Mouse (Mus musculus): ENCODE results near the gene Cdk5rap2. TPM values are rescaled to one million over a fixed set of nuclear protein-coding genes. Genes with fewer than 3 reads are reported as not detected.

Gene Cdk5rap2
- polyA plus RNA-seq, 1 experiment from 2014 or later: 6.5 TPM

DNA sequence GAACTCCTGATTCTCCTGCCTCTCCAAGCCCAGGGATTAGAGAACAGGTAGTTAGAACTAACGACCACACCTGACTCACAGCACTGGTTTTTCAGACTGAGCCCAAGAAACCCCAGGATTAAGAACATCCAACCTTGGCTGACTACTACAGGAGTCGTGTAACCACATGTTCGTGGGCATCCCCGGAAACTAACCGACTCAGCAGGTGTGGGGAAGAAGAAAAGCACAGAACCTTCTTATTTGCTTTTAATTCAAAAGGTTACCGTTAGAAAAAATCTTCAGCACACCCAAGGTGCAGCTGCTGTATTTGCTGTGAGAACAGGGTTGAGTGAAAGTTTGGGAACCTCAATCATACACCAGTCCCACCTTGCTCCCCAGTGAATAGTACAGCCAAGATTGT, 79.1 kb downstream of the Cdk5rap2 start:
- H3K4me2 ChIP-seq (ENCODE audit: low read depth, low read length): no peak overlapping the region
- no peak for ATAC-seq (ENCODE audit: low read depth)

DNA sequence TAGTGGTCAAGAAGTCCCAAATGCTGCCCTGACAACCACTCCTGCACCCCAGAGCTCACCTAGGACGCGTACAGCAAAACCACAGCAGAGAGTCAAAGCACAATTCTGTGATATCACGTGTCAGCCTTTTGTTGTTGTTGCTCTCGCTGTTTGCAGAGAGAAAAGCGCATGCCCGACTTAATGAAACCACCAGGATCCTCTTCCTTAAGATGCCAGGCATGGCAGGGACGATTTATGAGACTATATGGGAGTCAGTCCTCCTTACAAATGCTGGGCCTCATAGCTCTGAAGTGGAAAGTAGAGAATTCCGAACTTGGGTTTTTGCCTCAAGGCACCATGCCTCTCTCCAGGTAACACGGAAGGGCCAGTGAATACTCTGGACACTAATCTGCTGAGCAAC, 82.2 kb downstream of the Cdk5rap2 start:
- no peak for ATAC-seq (ENCODE audit: low read depth)
- Histone ChIP-seq H3K27ac (ENCODE audit: low read length) (no peak overlapping the region), H3K4me1 (ENCODE audit: control insufficient read depth, low read depth, low read length) (no peaks in the 10 kb centered on the region), H3K36me3 (ENCODE audit: control insufficient read depth, insufficient read depth) (peaks cover 2% of the 10 kb centered on the region), H3K27me3 (ENCODE audit: control insufficient read depth, insufficient read depth, low read depth, low read length) (no peaks in the 10 kb centered on the region), H3K9ac (ENCODE audit: low read depth, low read length) (no peak overlapping the region), H3K4me3 (ENCODE audit: low read depth, low read length) (no peak overlapping the region), H3K9me3 (replicated peaks; ENCODE audit: control insufficient read depth, low read length) (no peaks in the 10 kb centered on the region), H3K4me2 (ENCODE audit: low read depth, low read length) (no peak overlapping the region)
- 80% methylated on average over 9 of the region's 9 CpGs for WGBS (ENCODE audit: insufficient replicate concordance)

More for the DNA sequence above, 79.1 kb downstream of the Cdk5rap2 start:
- H3K36me3 ChIP-seq (ENCODE audit: control insufficient read depth, insufficient read depth): peaks cover 2% of the 10 kb centered on the region
- H3K4me1 ChIP-seq (ENCODE audit: control insufficient read depth, low read depth, low read length): no peaks in the 10 kb centered on the region
- no peak overlapping the region for H3K4me3 ChIP-seq (ENCODE audit: low read depth, low read length)
- H3K9me3 ChIP-seq (replicated peaks; ENCODE audit: control insufficient read depth, low read length): no peaks in the 10 kb centered on the region
- 83% methylated on average over 6 of the region's 6 CpGs for whole genome bisulfite sequencing (ENCODE audit: insufficient replicate concordance)
- H3K9ac ChIP-seq (ENCODE audit: low read depth, low read length): no peak overlapping the region
- no peak overlapping the region for H3K27ac ChIP-seq (ENCODE audit: low read length)
- H3K27me3 ChIP-seq (ENCODE audit: control insufficient read depth, insufficient read depth, low read depth, low read length): no peaks in the 10 kb centered on the region

- Histone ChIP-seq H3K4me1 (ENCODE audit: control insufficient read depth, low read depth, low read length) (no peaks in the 10 kb centered on the region), H3K27ac (ENCODE audit: low read length) (no peak overlapping the region), H3K27me3 (ENCODE audit: control insufficient read depth, insufficient read depth, low read depth, low read length) (no peaks in the 10 kb centered on the region), H3K36me3 (ENCODE audit: control insufficient read depth, insufficient read depth) (peaks cover 2% of the 10 kb centered on the region), H3K4me3 (ENCODE audit: low read depth, low read length) (no peak overlapping the region), H3K4me2 (ENCODE audit: low read depth, low read length) (no peak overlapping the region), H3K9ac (ENCODE audit: low read depth, low read length) (no peak overlapping the region), H3K9me3 (replicated peaks; ENCODE audit: control insufficient read depth, low read length) (no peaks in the 10 kb centered on the region)
- 57% methylated on average over 1 of the region's 1 CpGs for WGBS (ENCODE audit: insufficient replicate concordance)
- ATAC-seq (ENCODE audit: low read depth): no peak
These were observed 82.8 kb downstream of the Cdk5rap2 start for GRCm38 (mm10) chr4:70327436-70327835.

GRCm38 (mm10) chr4:70321586-70321985, 88.7 kb downstream of the Cdk5rap2 start:
- Histone ChIP-seq H3K9ac (ENCODE audit: low read depth, low read length) (no peak overlapping the region), H3K4me2 (ENCODE audit: low read depth, low read length) (no peak overlapping the region), H3K4me3 (ENCODE audit: low read depth, low read length) (no peak overlapping the region), H3K9me3 (replicated peaks; ENCODE audit: control insufficient read depth, low read length) (no peaks in the 10 kb centered on the region), H3K27me3 (ENCODE audit: control insufficient read depth, insufficient read depth, low read depth, low read length) (no peaks in the 10 kb centered on the region), H3K36me3 (ENCODE audit: control insufficient read depth, insufficient read depth) (0 out of 2 replicates have a peak, but pooled peaks cover 2% of the 10 kb centered on the region), H3K27ac (ENCODE audit: low read length) (no peak overlapping the region), H3K4me1 (ENCODE audit: control insufficient read depth, low read depth, low read length) (no peaks in the 10 kb centered on the region)
- WGBS (ENCODE audit: insufficient replicate concordance): 59% methylated on average over 1 of the region's 1 CpGs
- no peak for ATAC-seq (ENCODE audit: low read depth)

- Histone ChIP-seq H3K27ac (ENCODE audit: low read length) (no peak overlapping the region), H3K27me3 (ENCODE audit: control insufficient read depth, insufficient read depth, low read depth, low read length) (no peaks in the 10 kb centered on the region), H3K4me1 (ENCODE audit: control insufficient read depth, low read depth, low read length) (no peaks in the 10 kb centered on the region), H3K4me2 (ENCODE audit: low read depth, low read length) (no peak overlapping the region), H3K9ac (ENCODE audit: low read depth, low read length) (no peak overlapping the region), H3K36me3 (ENCODE audit: control insufficient read depth, insufficient read depth) (peaks cover 5% of the 10 kb centered on the region; the same call in 1 of the 2 replicates), H3K4me3 (ENCODE audit: low read depth, low read length) (no peak overlapping the region), H3K9me3 (replicated peaks; ENCODE audit: control insufficient read depth, low read length) (no peaks in the 10 kb centered on the region)
- no peak for ATAC-seq (ENCODE audit: low read depth)
- 83% methylated on average over 4 of the region's 4 CpGs for WGBS (ENCODE audit: insufficient replicate concordance)
These were observed 98.1 kb downstream of the Cdk5rap2 start for GRCm38 (mm10) chr4:70312170-70312569.

DNA sequence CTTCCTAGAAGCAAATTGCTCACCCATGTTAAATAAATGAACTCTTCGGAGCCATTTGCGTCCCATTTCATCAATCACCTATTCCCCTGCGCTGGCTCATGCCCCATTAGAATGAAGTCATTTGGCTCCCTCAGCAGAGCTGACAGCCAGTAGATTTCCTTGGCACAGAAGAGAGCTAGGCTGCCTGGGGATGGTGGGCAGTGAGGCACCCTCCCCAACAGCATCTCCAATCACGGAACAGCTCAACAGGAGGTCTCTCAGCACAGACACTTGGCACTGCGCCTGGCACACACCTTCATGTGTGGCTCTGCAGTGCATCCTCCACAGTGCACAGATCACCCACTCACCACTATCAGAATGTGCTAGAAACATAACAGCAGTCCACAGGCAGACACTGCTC, 98.7 kb downstream of the Cdk5rap2 start:
- no peak overlapping the region for H3K9ac ChIP-seq (ENCODE audit: low read depth, low read length)
- peaks cover 2% of the 10 kb centered on the region; the same call in 1 of the 2 replicates for H3K36me3 ChIP-seq (ENCODE audit: control insufficient read depth, insufficient read depth)
- no peak overlapping the region for H3K4me3 ChIP-seq (ENCODE audit: low read depth, low read length)
- H3K4me1 ChIP-seq (ENCODE audit: control insufficient read depth, low read depth, low read length): no peaks in the 10 kb centered on the region
- no peak overlapping the region for H3K4me2 ChIP-seq (ENCODE audit: low read depth, low read length)
- no peaks in the 10 kb centered on the region for H3K27me3 ChIP-seq (ENCODE audit: control insufficient read depth, insufficient read depth, low read depth, low read length)
- no peak overlapping the region for H3K27ac ChIP-seq (ENCODE audit: low read length)
- WGBS (ENCODE audit: insufficient replicate concordance): 82% methylated on average over 5 of the region's 5 CpGs
- H3K9me3 ChIP-seq (replicated peaks; ENCODE audit: control insufficient read depth, low read length): no peaks in the 10 kb centered on the region
- no peak for ATAC-seq (ENCODE audit: low read depth)

DNA sequence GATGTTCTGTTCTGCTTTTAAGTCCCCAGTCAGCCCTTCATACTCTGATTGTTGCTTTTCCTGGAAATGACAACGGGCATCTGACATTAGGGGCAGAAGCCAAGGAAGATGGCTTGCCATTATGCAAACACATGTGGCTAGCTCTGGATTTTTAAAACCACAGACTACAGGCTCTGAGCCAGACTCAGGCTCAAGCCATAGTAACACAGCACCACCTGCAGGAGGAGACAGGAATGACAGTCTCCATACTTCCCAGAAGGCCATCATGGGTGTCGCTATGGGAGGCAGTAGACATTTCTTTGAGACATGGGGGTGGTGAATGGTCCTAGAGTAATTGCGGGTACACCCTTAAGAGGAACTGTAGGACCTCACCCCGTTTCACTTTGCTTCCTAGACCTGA, 103.0 kb downstream of the Cdk5rap2 start:
- Histone ChIP-seq H3K4me2 (ENCODE audit: low read depth, low read length) (no peak overlapping the region), H3K4me3 (ENCODE audit: low read depth, low read length) (no peak overlapping the region), H3K36me3 (ENCODE audit: control insufficient read depth, insufficient read depth) (no peaks in the 10 kb centered on the region), H3K9me3 (replicated peaks; ENCODE audit: control insufficient read depth, low read length) (no peaks in the 10 kb centered on the region), H3K27ac (ENCODE audit: low read length) (no peak overlapping the region), H3K4me1 (ENCODE audit: control insufficient read depth, low read depth, low read length) (no peaks in the 10 kb centered on the region), H3K9ac (ENCODE audit: low read depth, low read length) (no peak overlapping the region), H3K27me3 (ENCODE audit: control insufficient read depth, insufficient read depth, low read depth, low read length) (no peaks in the 10 kb centered on the region)
- WGBS (ENCODE audit: insufficient replicate concordance): 44% methylated on average over 4 of the region's 4 CpGs
- ATAC-seq (ENCODE audit: low read depth): no peak

- H3K27me3 ChIP-seq (ENCODE audit: control insufficient read depth, insufficient read depth, low read depth, low read length): no peaks in the 10 kb centered on the region
- H3K9me3 ChIP-seq (replicated peaks; ENCODE audit: control insufficient read depth, low read length): no peaks in the 10 kb centered on the region
- no peak for ATAC-seq (ENCODE audit: low read depth)
- no peak overlapping the region for H3K27ac ChIP-seq (ENCODE audit: low read length)
- H3K4me3 ChIP-seq (ENCODE audit: low read depth, low read length): no peak overlapping the region
- no peak overlapping the region for H3K9ac ChIP-seq (ENCODE audit: low read depth, low read length)
- H3K4me2 ChIP-seq (ENCODE audit: low read depth, low read length): no peak overlapping the region
- 63% methylated on average over 4 of the region's 4 CpGs for WGBS (ENCODE audit: insufficient replicate concordance)
- H3K36me3 ChIP-seq (ENCODE audit: control insufficient read depth, insufficient read depth): no peaks in the 10 kb centered on the region
- H3K4me1 ChIP-seq (ENCODE audit: control insufficient read depth, low read depth, low read length): no peaks in the 10 kb centered on the region
These were observed 106.4 kb downstream of the Cdk5rap2 start for GRCm38 (mm10) chr4:70303870-70304269.

GRCm38 (mm10) chr4:70301187-70301586, 109.1 kb downstream of the Cdk5rap2 start:
- H3K9me3 ChIP-seq (replicated peaks; ENCODE audit: control insufficient read depth, low read length): no peaks in the 10 kb centered on the region
- 82% methylated on average over 9 of the region's 9 CpGs for WGBS (ENCODE audit: insufficient replicate concordance)
- H3K27ac ChIP-seq (ENCODE audit: low read length): no peak overlapping the region
- no peaks in the 10 kb centered on the region for H3K27me3 ChIP-seq (ENCODE audit: control insufficient read depth, insufficient read depth, low read depth, low read length)
- no peaks in the 10 kb centered on the region for H3K4me1 ChIP-seq (ENCODE audit: control insufficient read depth, low read depth, low read length)
- H3K4me2 ChIP-seq (ENCODE audit: low read depth, low read length): no peak overlapping the region
- peak; percentile 30; the same call in 1 of the 2 replicates for ATAC-seq (ENCODE audit: low read depth)
- no peak overlapping the region for H3K9ac ChIP-seq (ENCODE audit: low read depth, low read length)
- no peak overlapping the region for H3K4me3 ChIP-seq (ENCODE audit: low read depth, low read length)
- no peaks in the 10 kb centered on the region; the same call in 1 of the 2 replicates for H3K36me3 ChIP-seq (ENCODE audit: control insufficient read depth, insufficient read depth)
